Comparison of ENCODE assay signal across 8 mouse cellular contexts in the genomic region with DNA sequence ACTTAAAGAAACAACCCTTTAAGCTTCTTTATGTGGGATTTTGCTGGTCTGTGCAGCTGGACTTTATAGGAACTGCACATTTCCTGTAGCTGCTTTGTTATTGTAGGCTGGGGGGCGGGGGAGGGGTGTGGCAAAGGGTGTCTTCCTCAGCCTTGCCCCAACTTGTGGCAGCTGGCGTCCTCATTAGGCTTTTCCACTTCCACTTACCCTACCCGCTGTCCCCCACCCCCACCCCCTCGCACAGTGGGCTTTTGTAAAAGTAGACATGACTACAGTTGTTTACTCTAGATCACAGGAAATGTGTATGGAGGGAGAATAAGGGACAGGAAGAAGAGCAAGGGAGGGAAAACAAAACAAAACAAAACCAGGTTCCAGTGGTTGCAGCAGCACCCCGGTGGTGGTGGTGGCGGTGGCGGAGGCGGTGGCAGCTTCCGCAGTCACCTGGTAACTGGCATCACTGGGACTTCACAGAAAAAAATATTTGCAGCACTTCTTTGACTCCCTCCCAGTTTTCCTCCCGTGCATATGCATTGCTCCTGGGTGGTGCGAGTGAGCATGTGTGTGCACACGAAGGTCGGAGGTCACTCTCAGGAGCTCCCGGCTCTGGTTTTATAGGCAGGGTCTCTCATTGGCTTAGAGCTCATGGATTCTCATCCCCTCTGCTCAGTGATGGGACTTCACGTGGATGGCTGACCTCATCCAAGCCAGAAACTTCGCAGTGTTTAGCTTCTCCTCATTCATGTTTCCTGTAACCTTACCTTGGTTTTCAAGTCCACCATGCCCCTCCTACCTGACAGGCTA. TPM values are rescaled to one million over a fixed set of nuclear protein-coding genes. Genes with fewer than 3 reads are reported as not detected.
DNase-seq lines count a peak whose midpoint lies in the region; ATAC-seq lines count a peak whose summit lies in the region.

No protein-coding gene starts in this region.

- ATAC-seq in forebrain, embryonic 15.5 days (replicated peaks) = no peak
- peak; percentile 29; the same call in 1 of the 2 replicates for ATAC-seq in heart, embryonic 15.5 days (replicated peaks; ENCODE audit: insufficient number of reproducible peaks, insufficient read depth, low FRiP score, low read depth)

- peak overlapping the region; percentile 9; the same call in 1 of the 2 replicates for H3K27ac ChIP-seq in forebrain, embryonic 10.5 days
- H3K27ac ChIP-seq in forebrain, embryonic 15.5 days (replicated peaks) = no peak overlapping the region
- peak overlapping the region; percentile 76 for H3K27ac ChIP-seq in heart, embryonic 15.5 days

- H3K4me3 ChIP-seq in forebrain, embryonic 10.5 days = no peak overlapping the region
- no peak overlapping the region for H3K4me3 ChIP-seq in forebrain, embryonic 15.5 days
- no peak overlapping the region for H3K4me3 ChIP-seq in heart, embryonic 15.5 days

- WGBS in forebrain, embryonic 10.5 days = 82% methylated on average over 16 of the region's 16 CpGs
- 80% methylated on average over 16 of the region's 16 CpGs for WGBS in forebrain, embryonic 15.5 days
- WGBS in heart, embryonic 15.5 days = 62% methylated on average over 16 of the region's 16 CpGs

- no peak overlapping the region for H3K9ac ChIP-seq in forebrain, embryonic 15.5 days (replicated peaks)
- H3K9ac ChIP-seq in heart, embryonic 15.5 days = no peak overlapping the region

- H3K36me3 ChIP-seq in forebrain, embryonic 10.5 days (replicated peaks) = 0 out of 2 replicates have a peak, but pooled peaks cover 9% of the 10 kb centered on the region
- no peaks in the 10 kb centered on the region for H3K36me3 ChIP-seq in forebrain, embryonic 15.5 days
- H3K36me3 ChIP-seq in heart, embryonic 15.5 days = no peaks in the 10 kb centered on the region

- peaks cover 39% of the 10 kb centered on the region for H3K4me1 ChIP-seq in forebrain, embryonic 10.5 days
- H3K4me1 ChIP-seq in forebrain, embryonic 15.5 days = peaks cover 14% of the 10 kb centered on the region
- H3K4me1 ChIP-seq in heart, embryonic 15.5 days (replicated peaks) = peaks cover 42% of the 10 kb centered on the region

- no peaks in the 10 kb centered on the region for H3K9me3 ChIP-seq in forebrain, embryonic 10.5 days
- no peaks in the 10 kb centered on the region for H3K9me3 ChIP-seq in forebrain, embryonic 15.5 days
- no peaks in the 10 kb centered on the region for H3K9me3 ChIP-seq in heart, embryonic 15.5 days (replicated peaks)

- DNase-seq in forebrain, embryonic 10.5 days (ENCODE audit: extremely low spot score, low spot score) = no peak
- DNase-seq in CD4-positive helper T cell, adult 2 months (ENCODE audit: low read depth, low spot score) = peak; percentile 93
- peak; percentile 51 to 70 for DNase-seq in lung, postnatal 4 days
- peak; percentile 81 for DNase-seq in thymus, postnatal 4 days
- no peak for DNase-seq in cerebellum, postnatal 14 days
- no peak for DNase-seq in layer of hippocampus, adult 8-10 months (ENCODE audit: low spot score in 2 of 2)

- H3K27me3 ChIP-seq in forebrain, embryonic 10.5 days (ENCODE audit: poor library complexity, severe bottlenecking) = no peaks in the 10 kb centered on the region
- H3K27me3 ChIP-seq in forebrain, embryonic 15.5 days = no peaks in the 10 kb centered on the region
- H3K27me3 ChIP-seq in heart, embryonic 15.5 days = no peaks in the 10 kb centered on the region

- no peak overlapping the region for H3K4me2 ChIP-seq in forebrain, embryonic 15.5 days (replicated peaks)
- peak overlapping the region; percentile 36; the same call in 1 of the 2 replicates for H3K4me2 ChIP-seq in heart, embryonic 15.5 days

RNA-seq across cellular contexts. Expression of a gene that starts 4.8 kb away (rescaled TPM):
- polyA plus RNA-seq in forebrain, embryonic 10.5 days (2016; fragmentation: Nextera tagmentation; extraction: Ambion mirVana) = 9.4 and 9.5 TPM in 2 replicates
- polyA plus RNA-seq in forebrain, embryonic 15.5 days (2015; fragmentation: Nextera tagmentation; extraction: Ambion mirVana) = 13.8 and 15.7 TPM in 2 replicates
- polyA plus RNA-seq in heart, embryonic 15.5 days (2015; fragmentation: Nextera tagmentation; extraction: Ambion mirVana) = 9.4 and 11.1 TPM in 2 replicates
- 10 to 100 TPM; 19.1 to 24.8 (median 21.2) TPM for total RNA-seq in layer of hippocampus, adult 8-10 months (2022)

RNA-seq across cellular contexts. Expression of a gene that starts 40.9 kb away (rescaled TPM):
- 20.5 and 21.0 TPM in 2 replicates for polyA plus RNA-seq in forebrain, embryonic 10.5 days (2016; fragmentation: Nextera tagmentation; extraction: Ambion mirVana)
- 37.8 TPM in 2 replicates for polyA plus RNA-seq in forebrain, embryonic 15.5 days (2015; fragmentation: Nextera tagmentation; extraction: Ambion mirVana)
- 56.2 and 63.8 TPM in 2 replicates for polyA plus RNA-seq in heart, embryonic 15.5 days (2015; fragmentation: Nextera tagmentation; extraction: Ambion mirVana)
- 10 to 100 TPM; 80.6 to 97.1 (median 86.4) TPM for total RNA-seq in layer of hippocampus, adult 8-10 months (2022)

Comparison
In these comparisons a context has a peak if more than half of its experiments do, and no peak if none do; other contexts are left out.
1. DNase-seq: peak in CD4-positive helper T cell, adult 2 months (single experiment), lung, postnatal 4 days (2 of 2) and thymus, postnatal 4 days (single experiment); none in forebrain, embryonic 10.5 days (single experiment), cerebellum, postnatal 14 days (0 of 2) and layer of hippocampus, adult 8-10 months (0 of 2).